27 mouse cellular contexts compared by ENCODE assay signal in genomic region chr13:49814958-49815357, GRCm38 (mm10). TPM values are rescaled to one million over a fixed set of nuclear protein-coding genes. Genes with fewer than 3 reads are reported as not detected.
A peak's percentile ranks its signal among the peaks of the same experiment; 100 is the strongest.
DNase-seq lines count a peak whose midpoint lies in the region; ATAC-seq and TF ChIP-seq lines count a peak whose summit lies in the region.
"Had no signal": no experiment of that assay in that cellular context is flagged by ENCODE, and none has a peak within 500 bp of the region (broad histone marks: within the 10 kb centered on the region; RNA-seq: fewer than 3 reads in every experiment).

No protein-coding gene starts in this region.

- peak overlapping the region; percentile 98 for H3K27ac ChIP-seq in testis, adult 2 months (ENCODE audit: control insufficient read depth, insufficient read depth, low read depth, low read length)
- H3K27ac ChIP-seq in cerebellum, adult 2 months (ENCODE audit: insufficient read depth, low read length), result no peak overlapping the region
- H3K27ac ChIP-seq: embryonic facial prominence, embryonic 13.5 days; embryonic facial prominence, embryonic 15.5 days; forebrain, embryonic 10.5 days; forebrain, embryonic 12.5 days had no signal

- no peaks in the 10 kb centered on the region for H3K36me3 ChIP-seq in testis, adult 2 months (ENCODE audit: control insufficient read depth, insufficient read depth, low read length)
- H3K36me3 ChIP-seq: embryonic facial prominence, embryonic 13.5 days; embryonic facial prominence, embryonic 15.5 days; forebrain, embryonic 10.5 days; forebrain, embryonic 12.5 days had no signal

- 0 out of 2 replicates have a peak, but pooled peaks cover 3% of the 10 kb centered on the region for H3K4me1 ChIP-seq in testis, adult 2 months (ENCODE audit: control insufficient read depth, insufficient read depth, low read length)
- H3K4me1 ChIP-seq in cerebellum, adult 2 months (ENCODE audit: control insufficient read depth, insufficient read depth, low read length), result no peaks in the 10 kb centered on the region
- H3K4me1 ChIP-seq: embryonic facial prominence, embryonic 13.5 days; embryonic facial prominence, embryonic 15.5 days; forebrain, embryonic 10.5 days; forebrain, embryonic 12.5 days had no signal

- TF ChIP-seq POLR2A in testis, adult 2 months (IDR thresholded peaks at IDR 0.05; ENCODE audit: control insufficient read depth, low read depth, low read length), result no peak
- no peak for TF ChIP-seq POLR2A in cerebellum, adult 2 months (IDR thresholded peaks at IDR 0.05; ENCODE audit: borderline replicate concordance, insufficient read depth, low read length)

- ATAC-seq in hematopoietic stem cell, adult 5-6 weeks (replicated peaks in 1 of 2; ENCODE audit: insufficient read depth in 1 of 2, low FRiP score in 2 of 2, low TSS enrichment in 1 of 2, low read depth in 1 of 2, poor library complexity in 2 of 2, severe bottlenecking in 2 of 2), result peak; percentile 53 to 67
- ATAC-seq: forebrain, embryonic 14.5 days; forebrain, embryonic 16.5 days had no signal

- H3K4me3 ChIP-seq in testis, adult 2 months (ENCODE audit: control insufficient read depth, low read depth, low read length), result peak overlapping the region; percentile 89
- H3K4me3 ChIP-seq in cerebellum, adult 2 months (replicated peaks; ENCODE audit: insufficient read depth, low read depth, low read length), result no peak overlapping the region
- H3K4me3 ChIP-seq: embryonic facial prominence, embryonic 13.5 days; embryonic facial prominence, embryonic 15.5 days; erythroblast, embryonic 14.5 days; forebrain, embryonic 10.5 days; forebrain, embryonic 12.5 days had no signal

- no peak for DNase-seq in testis, postnatal 10 days (ENCODE audit: low spot score)
- no peak for DNase-seq in frontal cortex, adult 2 months (ENCODE audit: extremely low spot score in 1 of 2, low spot score in 1 of 2)
- no peak for DNase-seq in cerebellum, adult 2 months
- DNase-seq: adrenal gland, adult 2 months; adrenal gland, postnatal 10 days; adrenal gland, postnatal 25 days; cerebellum, adult 11 months; cerebellum, adult 18-20 months; cerebellum, adult 9-10 months; cerebellum, postnatal 10 days; cerebellum, postnatal 25 days; embryo, embryonic 11 days had no signal

- no peaks in the 10 kb centered on the region for H3K27me3 ChIP-seq in testis, adult 2 months (ENCODE audit: control insufficient read depth, insufficient read depth, low read length)
- H3K27me3 ChIP-seq in cerebellum, adult 2 months (ENCODE audit: control insufficient read depth, insufficient read depth, low read length), result no peaks in the 10 kb centered on the region
- H3K27me3 ChIP-seq: embryonic facial prominence, embryonic 13.5 days; embryonic facial prominence, embryonic 15.5 days; forebrain, embryonic 12.5 days had no signal

- WGBS in cerebellum, adult 2 months, result 66% methylated on average over 3 of the region's 3 CpGs

- TF ChIP-seq CTCF in testis, adult 2 months (IDR thresholded peaks at IDR 0.05; ENCODE audit: control insufficient read depth, insufficient read depth, insufficient replicate concordance, low read depth, low read length), result no peak
- no peak for TF ChIP-seq CTCF in cerebellum, adult 2 months (IDR thresholded peaks at IDR 0.05; ENCODE audit: borderline replicate concordance, insufficient read depth, low read depth, low read length)

RNA-seq across cellular contexts. Expression of gene Gm30302, which starts 16.2 kb away (rescaled TPM):
- polyA plus RNA-seq in testis, adult 2 months (2012; rRNA removed), result 19.3 and 19.7 TPM in 2 replicates
- not detected in 2 replicates for total RNA-seq in hematopoietic stem cell, adult 5-6 weeks (2017)
- not detected in 2 replicates for polyA plus RNA-seq in frontal cortex, adult 2 months (2012; rRNA removed)
- polyA plus RNA-seq in cerebellum, adult 2 months (2012; rRNA removed), result not detected in 2 replicates
- total RNA-seq: adrenal gland, adult 2 months; adrenal gland, postnatal 25 days; adrenal gland, postnatal 4 days; ES-E14; MEL had no signal
- polyA plus RNA-seq: adrenal gland, adult 2 months; brain, embryonic 14.5 days; C2C12; embryonic facial prominence, embryonic 11.5 days; embryonic facial prominence, embryonic 13.5 days; embryonic facial prominence, embryonic 15.5 days; erythroblast, embryonic 14.5 days; forebrain, embryonic 10.5 days; forebrain, embryonic 12.5 days; forebrain, embryonic 14.5 days; forebrain, embryonic 16.5 days had no signal

Comparison
In these comparisons a context has a peak if more than half of its experiments do, and no peak if none do; other contexts are left out.
1. RNA of gene Gm30302, which starts 16.2 kb away (polyA plus RNA-seq): 19.3 to 19.7 TPM in testis, adult 2 months; not detected in frontal cortex, adult 2 months and not detected in cerebellum, adult 2 months; every median in the first group is over 10 times any median in the second.